Mouse (Mus musculus) spleen, postnatal 14 days (tissue): ENCODE measurements around the gene Otud7a.
A peak's percentile ranks its signal among the peaks of the same experiment; 100 is the strongest.

Experiments used
- DNase-seq, 2 experiments: peaks; one replicate each; pipeline ENCODE4 v3.0.0; 2021 to 2022; ENCODE audit warnings: low spot score in 2 of 2

Gene Otud7a

GRCm38 (mm10) chr7:63697921-63698320, 253.4 kb downstream of the Otud7a start:
- no peak for DNase-seq

- no peak for DNase-seq
These were observed 273.4 kb downstream of the Otud7a start for GRCm38 (mm10) chr7:63717903-63718302.

DNA sequence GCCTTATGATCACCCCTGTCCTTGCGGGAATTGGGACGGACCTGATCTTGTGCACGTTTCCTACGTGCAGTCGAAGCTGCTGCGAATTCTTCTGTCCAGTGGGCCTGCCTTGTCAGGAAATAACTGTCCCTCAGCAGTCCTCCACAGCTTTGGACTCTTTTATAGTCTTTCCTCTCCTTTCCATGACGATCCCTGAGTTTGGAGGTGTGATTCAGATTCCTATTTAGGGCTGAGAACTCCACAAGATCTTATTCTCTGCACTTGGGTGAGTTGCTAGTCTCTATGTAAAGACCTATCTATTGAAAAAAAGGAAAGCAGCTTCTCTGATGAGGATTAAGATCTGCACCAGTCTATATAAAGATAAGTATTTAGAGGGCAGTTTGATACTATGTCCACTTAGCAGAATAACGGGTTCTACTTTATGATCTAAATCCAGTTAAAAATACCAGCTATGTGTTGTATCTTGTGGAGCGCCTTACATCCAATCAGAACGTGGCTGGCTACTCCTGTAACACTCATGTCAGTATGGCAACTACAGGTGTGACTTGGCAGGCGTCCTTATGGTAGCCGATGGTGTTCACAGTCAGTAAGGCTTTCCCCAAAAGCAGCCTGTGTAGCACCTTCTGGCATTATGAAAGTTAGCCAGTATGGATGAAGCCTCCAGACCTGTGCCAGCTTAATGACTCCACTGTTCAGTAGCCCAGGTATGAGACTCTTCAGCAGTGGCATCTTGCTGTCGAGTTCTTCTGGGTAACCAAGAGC, 274.8 kb downstream of the Otud7a start:
- DNase-seq: no peak

- DNase-seq: no peak
These were observed 276.1 kb downstream of the Otud7a start for GRCm38 (mm10) chr7:63720682-63721081.

GRCm38 (mm10) chr7:63725040-63725729, 280.6 kb downstream of the Otud7a start:
- DNase-seq: no peak

- DNase-seq: no peak
These were observed 285.1 kb downstream of the Otud7a start for GRCm38 (mm10) chr7:63729605-63730004.

DNA sequence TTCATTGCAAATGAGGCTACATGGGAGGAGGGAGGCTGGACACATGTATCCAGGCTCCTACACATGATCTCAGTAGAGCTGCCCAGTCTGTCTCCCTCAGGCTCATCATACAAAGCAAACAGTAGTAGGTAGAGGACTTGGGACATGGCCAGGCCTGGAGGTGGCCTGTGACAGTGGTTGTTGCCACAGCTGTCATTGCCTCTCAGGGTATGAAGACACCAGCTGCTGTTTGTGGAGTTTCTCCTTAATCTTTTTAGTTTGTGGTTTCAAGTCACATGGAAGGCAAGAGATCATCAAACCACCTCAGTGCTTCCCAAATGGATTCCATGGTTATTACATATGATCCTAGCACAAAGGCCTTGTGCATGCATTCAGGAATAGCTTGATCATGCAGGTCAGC, 285.5 kb downstream of the Otud7a start:
- no peak for DNase-seq

GRCm38 (mm10) chr7:63737725-63738124, 293.2 kb downstream of the Otud7a start:
- no peak for DNase-seq

DNA sequence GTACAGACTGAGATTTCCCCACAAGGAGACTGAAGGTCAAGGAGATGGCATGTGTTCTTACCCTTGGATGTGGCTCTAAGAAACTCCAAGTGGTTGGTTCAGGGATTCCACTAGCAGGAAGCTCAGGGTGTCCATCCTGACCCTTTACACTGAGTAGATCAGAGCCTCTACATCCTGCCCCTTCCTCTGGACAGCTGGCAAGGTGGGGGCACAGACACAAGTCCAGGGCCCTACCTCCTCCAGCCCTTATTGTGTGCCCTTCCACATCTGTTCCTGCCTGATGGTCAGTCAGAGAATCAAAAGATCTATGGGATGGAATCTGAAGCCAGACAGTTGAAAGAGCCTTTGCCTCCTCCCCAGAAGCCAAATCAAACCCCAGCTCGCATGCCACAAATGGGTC, 293.6 kb downstream of the Otud7a start:
- DNase-seq: no peak

GRCm38 (mm10) chr7:63743116-63743515, 298.6 kb downstream of the Otud7a start:
- DNase-seq: no peak

GRCm38 (mm10) chr7:63752081-63752480, 307.5 kb downstream of the Otud7a start:
- DNase-seq: peak in 1 of 2 experiments; percentile 32

DNA sequence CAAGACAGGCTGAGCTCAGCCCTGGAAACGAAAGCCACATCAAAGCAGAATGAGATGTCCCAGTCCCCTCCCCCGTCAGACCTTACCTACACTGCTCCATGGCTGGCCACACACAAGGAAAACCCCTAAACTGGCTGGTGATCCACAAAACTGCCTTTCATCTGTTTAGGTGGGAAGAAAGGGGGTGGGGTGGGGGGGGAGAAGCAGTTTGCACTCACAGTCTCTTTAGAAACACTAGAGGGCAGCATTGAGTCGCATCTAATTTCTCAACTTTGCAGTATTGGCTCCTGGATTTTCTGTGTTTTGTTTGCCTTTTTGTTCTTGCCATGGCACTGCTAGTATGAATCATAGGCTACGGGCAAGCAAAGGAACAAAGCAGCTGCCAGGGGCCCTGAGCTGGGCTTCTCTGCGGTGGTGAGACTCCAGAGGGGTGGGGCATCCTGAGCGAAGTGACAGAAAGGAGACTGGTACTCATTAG, 308.8 kb downstream of the Otud7a start:
- DNase-seq: no peak

DNA sequence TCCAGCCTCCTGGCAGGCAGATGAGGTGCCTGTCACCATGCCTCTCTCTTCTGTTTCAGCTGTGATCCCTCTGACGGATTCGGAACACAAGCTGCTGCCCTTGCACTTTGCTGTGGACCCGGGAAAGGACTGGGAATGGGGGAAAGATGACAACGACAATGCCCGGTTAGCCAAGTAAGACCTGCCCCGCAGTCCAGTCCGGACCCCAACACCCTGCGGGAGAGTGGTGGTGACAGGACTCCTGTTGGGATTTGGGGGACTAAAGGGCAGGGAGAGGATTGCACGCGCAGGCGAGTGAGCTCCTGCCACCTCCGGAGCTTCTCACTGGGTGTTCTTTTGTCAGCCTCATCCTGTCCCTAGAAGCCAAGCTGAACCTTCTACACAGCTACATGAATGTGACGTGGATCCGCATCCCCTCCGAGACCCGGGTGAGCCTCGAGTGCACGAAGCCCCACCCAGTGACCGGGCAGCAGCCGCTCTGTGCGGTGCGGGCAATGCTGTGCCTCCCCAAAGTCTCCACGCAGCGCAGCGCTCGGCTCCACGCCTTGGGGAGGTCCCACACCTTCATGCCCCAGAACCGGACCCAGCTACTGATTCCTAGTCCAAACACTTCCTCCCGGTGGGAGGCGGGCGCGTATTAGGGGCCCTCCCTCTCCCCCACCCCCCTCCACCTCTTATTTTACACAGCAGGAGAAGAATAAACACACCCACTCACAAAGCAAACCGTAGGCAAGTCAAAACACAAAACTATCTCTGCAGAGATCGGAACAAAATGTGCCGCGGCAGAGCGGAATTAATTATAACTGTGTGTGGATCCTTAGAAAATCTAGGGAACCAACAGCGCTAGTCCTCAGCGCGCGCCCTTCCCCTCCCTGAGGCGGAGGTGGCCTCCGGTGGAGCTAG, 310.3 kb downstream of the Otud7a start:
- no peak for DNase-seq

DNA sequence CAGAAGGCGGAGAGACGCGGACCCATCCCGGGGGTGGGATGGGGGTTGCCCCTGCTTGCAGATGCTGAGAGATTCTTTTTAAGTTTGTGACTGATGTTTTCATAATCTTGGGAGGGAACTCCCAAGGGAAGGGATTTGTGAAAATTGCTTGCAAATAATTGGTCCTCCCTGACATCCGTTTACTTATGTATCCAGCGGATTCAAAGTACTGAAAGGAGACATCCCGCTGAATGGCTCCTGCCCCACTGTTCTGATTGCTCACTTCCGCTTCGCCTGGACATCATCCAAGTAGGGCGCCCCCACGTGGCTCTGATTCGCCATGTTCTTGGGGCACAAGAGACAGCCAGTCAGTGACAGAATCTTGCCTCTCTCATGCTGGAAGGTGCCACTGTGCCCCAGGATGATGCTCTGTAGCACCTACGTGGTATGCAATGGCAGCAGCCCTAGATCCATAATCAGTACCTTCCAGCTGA, 311.0 kb downstream of the Otud7a start:
- DNase-seq: peak; percentile 49 to 67

DNA sequence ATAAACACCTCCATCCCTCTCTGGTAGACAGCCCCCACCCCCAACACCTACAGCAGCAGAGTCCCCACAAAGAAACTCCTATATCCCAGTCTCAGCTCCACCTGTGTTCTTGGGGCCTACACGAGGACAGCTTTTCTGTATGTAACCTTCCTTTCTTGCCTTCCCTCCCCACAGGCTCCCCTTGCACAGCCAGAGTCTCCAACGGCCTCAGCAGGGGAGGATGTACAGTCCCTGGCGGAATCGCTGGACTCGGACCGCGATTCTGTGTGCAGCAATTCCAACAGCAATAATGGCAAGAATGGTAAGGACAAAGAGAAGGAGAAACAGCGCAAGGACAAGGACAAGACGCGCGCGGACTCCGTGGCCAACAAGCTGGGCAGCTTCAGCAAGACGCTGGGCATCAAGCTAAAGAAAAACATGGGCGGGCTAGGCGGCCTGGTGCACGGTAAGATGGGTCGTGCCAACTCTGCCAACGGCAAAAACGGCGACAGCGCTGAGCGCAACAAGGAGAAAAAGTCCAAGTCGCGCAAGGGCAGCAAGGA, 312.7 kb downstream of the Otud7a start:
- DNase-seq: no peak

DNA sequence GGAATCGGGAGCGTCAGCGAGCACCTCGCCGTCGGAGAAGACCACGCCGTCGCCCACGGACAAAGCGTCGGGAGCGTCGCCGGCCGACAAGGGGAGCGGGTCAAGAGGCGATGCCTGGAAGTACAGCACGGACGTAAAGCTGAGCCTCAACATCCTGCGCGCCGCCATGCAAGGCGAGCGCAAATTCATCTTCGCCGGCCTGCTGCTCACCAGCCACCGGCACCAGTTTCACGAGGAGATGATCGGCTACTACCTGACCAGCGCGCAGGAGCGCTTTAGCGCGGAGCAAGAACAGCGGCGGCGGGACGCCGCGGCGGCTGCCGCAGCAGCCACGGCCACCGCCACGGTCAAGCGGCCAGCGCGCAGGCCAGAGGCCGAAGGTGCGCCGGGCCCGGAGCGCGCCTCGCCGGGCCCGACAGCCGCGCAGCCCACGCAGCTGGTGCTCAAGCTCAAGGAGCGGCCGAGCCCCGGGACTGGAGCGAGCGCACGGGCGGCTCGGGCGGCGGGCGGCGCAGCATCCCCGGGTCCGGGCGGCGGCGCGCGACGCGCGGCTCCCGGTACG, 313.2 kb downstream of the Otud7a start:
- DNase-seq: no peak

- no peak for DNase-seq
These were observed 313.8 kb downstream of the Otud7a start for GRCm38 (mm10) chr7:63758240-63758826.

DNA sequence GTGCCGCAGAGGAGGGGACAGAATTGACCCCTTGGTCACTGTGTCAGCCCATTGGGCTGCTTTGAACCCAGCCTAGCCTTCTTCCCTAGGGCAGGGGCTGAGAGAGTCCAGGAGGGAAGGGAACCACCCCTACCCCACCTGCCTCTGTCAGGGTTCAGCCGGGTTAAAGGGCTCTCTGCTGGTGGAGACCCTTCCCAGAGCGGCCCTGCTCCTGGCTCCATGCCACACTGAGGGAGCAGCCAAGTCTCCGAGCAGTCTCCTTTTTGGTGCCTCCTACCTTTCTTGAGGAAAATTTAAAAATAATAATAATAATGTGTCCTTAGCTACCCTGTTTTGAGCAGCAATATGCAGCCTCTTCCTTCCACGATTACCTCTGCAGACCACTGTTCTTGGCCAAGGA, 315.1 kb downstream of the Otud7a start:
- no peak for DNase-seq

DNA sequence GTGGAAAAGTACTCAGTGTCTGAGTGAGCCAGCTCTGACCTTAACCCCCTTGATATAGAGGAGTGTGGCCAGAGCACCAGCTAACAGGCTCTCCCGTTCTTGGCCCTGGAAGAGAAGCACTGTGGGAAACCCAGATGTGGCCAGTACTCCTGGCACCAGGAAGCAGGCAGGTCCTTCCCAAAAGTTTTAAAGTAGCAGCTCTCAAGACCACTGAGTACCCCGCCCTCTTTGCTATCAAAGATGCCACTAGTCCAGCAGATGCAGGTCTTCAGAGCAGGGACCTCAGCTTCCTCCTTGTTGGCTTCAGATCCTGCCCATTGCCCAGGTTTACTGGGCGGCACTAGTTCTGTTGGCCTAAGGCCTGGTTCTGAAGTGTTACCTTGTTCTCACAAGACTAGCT, 318.0 kb downstream of the Otud7a start:
- DNase-seq: no peak

DNA sequence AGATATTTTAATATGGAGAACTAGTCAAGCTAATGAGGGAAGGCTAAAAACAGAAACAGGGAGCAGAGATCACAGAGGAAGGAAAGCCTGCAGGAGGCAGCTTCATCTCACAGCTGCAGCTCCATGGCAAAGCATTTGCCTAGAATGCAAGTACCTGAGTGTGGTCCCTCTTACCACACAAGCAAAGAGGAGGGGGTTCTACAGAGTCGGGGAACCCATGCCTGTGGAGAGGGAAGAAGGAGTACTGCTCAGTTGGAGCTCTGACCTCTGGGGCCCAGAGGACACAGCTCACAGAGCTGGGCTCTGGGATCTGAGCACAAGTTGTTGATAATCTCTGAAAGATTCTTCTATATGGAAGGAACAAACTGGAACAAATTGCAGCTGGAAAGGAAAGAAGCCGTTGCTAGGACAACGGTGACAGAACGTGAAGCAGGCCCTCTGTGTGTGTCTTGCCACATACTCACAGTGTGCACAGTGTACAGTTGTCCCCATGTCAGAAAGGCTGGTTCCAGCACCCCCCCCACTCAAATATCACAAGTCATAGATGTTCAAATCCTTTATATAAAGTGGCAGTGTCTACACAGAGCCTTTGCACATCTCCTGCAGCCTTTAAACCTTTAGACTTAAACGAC, 324.0 kb downstream of the Otud7a start:
- DNase-seq: no peak

- DNase-seq: no peak
These were observed 328.7 kb downstream of the Otud7a start for GRCm38 (mm10) chr7:63773268-63773667.
